Mouse (Mus musculus): Measurements from ENCODE around the gene Tuba1a. TPM values are rescaled to one million over a fixed set of nuclear protein-coding genes. Genes with fewer than 3 reads are reported as not detected.

The Tuba1a gene
- polyA plus RNA-seq (2016; fragmentation: Nextera tagmentation; extraction: Ambion mirVana), result 9,547 and 9,692 TPM in 2 replicates

- peak; percentile 96 for ATAC-seq (ENCODE audit: low FRiP score)
- peaks cover 8% of the 10 kb centered on the region for H3K4me1 ChIP-seq
- WGBS, result 2% methylated on average over 28 of the region's 28 CpGs
- H3K4me2 ChIP-seq (replicated peaks), result peak within 1 kb of the TSS; percentile 67
- no peaks in the 10 kb centered on the region for H3K27me3 ChIP-seq
- no peaks in the 10 kb centered on the region for H3K9me3 ChIP-seq (replicated peaks)
- H3K9ac ChIP-seq, result peak within 1 kb of the TSS; percentile 100
- peak within 1 kb of the TSS; percentile 90 for H3K4me3 ChIP-seq
- H3K27ac ChIP-seq, result peak within 1 kb of the TSS; percentile 100
- peaks cover 10% of the 10 kb centered on the region for H3K36me3 ChIP-seq
Observed at GRCm38 (mm10) chr15:98953401-98954356, at the start of gene Tuba1a, which contains the start of gene Gm49450. TSS of gene Tuba1a (minus strand) at chr15:98953703. TSS of gene Gm49450 (minus strand) at chr15:98953551.

GRCm38 (mm10) chr15:99001451-99001931 lies 48.0 kb upstream of the Tuba1a start:
- Histone ChIP-seq H3K27ac (peak overlapping the region; percentile 48; the same call in 1 of the 2 replicates), H3K36me3 (no peaks in the 10 kb centered on the region), H3K4me1 (peaks cover 22% of the 10 kb centered on the region), H3K9me3 (replicated peaks) (0 out of 2 replicates have a peak, but pooled peaks cover 5% of the 10 kb centered on the region), H3K4me3 (peak overlapping the region; percentile 6), H3K27me3 (0 out of 2 replicates have a peak, but pooled peaks cover 5% of the 10 kb centered on the region), H3K9ac (peak overlapping the region; percentile 24; the same call in 1 of the 2 replicates), H3K4me2 (replicated peaks) (peak overlapping the region; percentile 43)
- 9% methylated on average over 17 of the region's 17 CpGs for WGBS
- ATAC-seq (ENCODE audit: low FRiP score), result peak; percentile 41; the same call in 1 of the 2 replicates

GRCm38 (mm10) chr15:99000535-99001283 lies 47.2 kb upstream of the Tuba1a start:
- H3K27me3 ChIP-seq, result 0 out of 2 replicates have a peak, but pooled peaks cover 5% of the 10 kb centered on the region
- ATAC-seq (ENCODE audit: low FRiP score), result no peak
- no peak overlapping the region for H3K9ac ChIP-seq
- H3K27ac ChIP-seq, result peak overlapping the region; percentile 48; the same call in 1 of the 2 replicates
- H3K9me3 ChIP-seq (replicated peaks), result 0 out of 2 replicates have a peak, but pooled peaks cover 5% of the 10 kb centered on the region
- H3K4me1 ChIP-seq, result peaks cover 22% of the 10 kb centered on the region
- H3K4me2 ChIP-seq (replicated peaks), result peak overlapping the region; percentile 43; the same call in 1 of the 2 replicates
- no peak overlapping the region for H3K4me3 ChIP-seq
- no peaks in the 10 kb centered on the region for H3K36me3 ChIP-seq
- WGBS, result 44% methylated on average over 14 of the region's 14 CpGs

GRCm38 (mm10) chr15:98998775-98999157 lies 45.3 kb upstream of the Tuba1a start:
- no peak for ATAC-seq (ENCODE audit: low FRiP score)
- Histone ChIP-seq H3K9ac (no peak overlapping the region), H3K27me3 (0 out of 2 replicates have a peak, but pooled peaks cover 5% of the 10 kb centered on the region), H3K4me1 (peaks cover 28% of the 10 kb centered on the region), H3K9me3 (replicated peaks) (0 out of 2 replicates have a peak, but pooled peaks cover 4% of the 10 kb centered on the region), H3K27ac (no peak overlapping the region), H3K4me2 (replicated peaks) (no peak overlapping the region), H3K36me3 (no peaks in the 10 kb centered on the region), H3K4me3 (no peak overlapping the region)
- 36% methylated on average over 6 of the region's 6 CpGs for WGBS

- H3K27me3 ChIP-seq, result 0 out of 2 replicates have a peak, but pooled peaks cover 5% of the 10 kb centered on the region
- no peaks in the 10 kb centered on the region for H3K9me3 ChIP-seq (replicated peaks)
- H3K36me3 ChIP-seq, result no peaks in the 10 kb centered on the region
- no peak for ATAC-seq (ENCODE audit: low FRiP score)
- no peak overlapping the region for H3K9ac ChIP-seq
- H3K27ac ChIP-seq, result no peak overlapping the region
- no peak overlapping the region for H3K4me3 ChIP-seq
- H3K4me2 ChIP-seq (replicated peaks), result no peak overlapping the region
- H3K4me1 ChIP-seq, result peaks cover 32% of the 10 kb centered on the region
- WGBS, result 49% methylated on average over 13 of the region's 13 CpGs
Observed at GRCm38 (mm10) chr15:98997938-98998774, 44.7 kb upstream of the Tuba1a start.

- Histone ChIP-seq H3K4me2 (replicated peaks) (no peak overlapping the region), H3K4me1 (peaks cover 39% of the 10 kb centered on the region), H3K27me3 (no peaks in the 10 kb centered on the region), H3K27ac (peak overlapping the region; percentile 9; the same call in 1 of the 2 replicates), H3K9ac (no peak overlapping the region), H3K9me3 (replicated peaks) (no peaks in the 10 kb centered on the region), H3K4me3 (no peak overlapping the region), H3K36me3 (no peaks in the 10 kb centered on the region)
- no peak for ATAC-seq (ENCODE audit: low FRiP score)
- WGBS, result 80% methylated on average over 7 of the region's 7 CpGs
Observed at GRCm38 (mm10) chr15:98996840-98997239, 43.3 kb upstream of the Tuba1a start.

GRCm38 (mm10) chr15:98994957-98995520 lies 41.5 kb upstream of the Tuba1a start:
- Histone ChIP-seq H3K27me3 (no peaks in the 10 kb centered on the region), H3K4me3 (no peak overlapping the region), H3K36me3 (no peaks in the 10 kb centered on the region), H3K9ac (no peak overlapping the region), H3K9me3 (replicated peaks) (no peaks in the 10 kb centered on the region), H3K4me2 (replicated peaks) (no peak overlapping the region), H3K27ac (no peak overlapping the region), H3K4me1 (peaks cover 47% of the 10 kb centered on the region)
- 84% methylated on average over 9 of the region's 9 CpGs for WGBS
- ATAC-seq (ENCODE audit: low FRiP score), result no peak

GRCm38 (mm10) chr15:98993865-98994264 lies 40.4 kb upstream of the Tuba1a start:
- Histone ChIP-seq H3K27me3 (no peaks in the 10 kb centered on the region), H3K27ac (peak overlapping the region; percentile 99), H3K9ac (no peak overlapping the region; the same call in 1 of the 2 replicates), H3K4me2 (replicated peaks) (peak overlapping the region; percentile 63), H3K4me1 (peaks cover 59% of the 10 kb centered on the region), H3K4me3 (no peak overlapping the region), H3K36me3 (no peaks in the 10 kb centered on the region), H3K9me3 (replicated peaks) (no peaks in the 10 kb centered on the region)
- WGBS, result 2% methylated on average over 11 of the region's 11 CpGs
- ATAC-seq (ENCODE audit: low FRiP score), result no peak

- WGBS, result 5% methylated on average over 35 of the region's 35 CpGs
- H3K9ac ChIP-seq, result peak overlapping the region; percentile 70
- no peaks in the 10 kb centered on the region for H3K27me3 ChIP-seq
- peak overlapping the region; percentile 36 for H3K4me3 ChIP-seq
- H3K4me2 ChIP-seq (replicated peaks), result peak overlapping the region; percentile 63
- H3K36me3 ChIP-seq, result no peaks in the 10 kb centered on the region
- H3K27ac ChIP-seq, result peak overlapping the region; percentile 99
- peaks cover 63% of the 10 kb centered on the region for H3K4me1 ChIP-seq
- ATAC-seq (ENCODE audit: low FRiP score), result peak; percentile 82
- H3K9me3 ChIP-seq (replicated peaks), result no peaks in the 10 kb centered on the region
Observed at GRCm38 (mm10) chr15:98993093-98993793, 39.7 kb upstream of the Tuba1a start.

GRCm38 (mm10) chr15:98992086-98992912 lies 38.8 kb upstream of the Tuba1a start:
- 23% methylated on average over 17 of the region's 17 CpGs for WGBS
- no peaks in the 10 kb centered on the region for H3K36me3 ChIP-seq
- peak overlapping the region; percentile 63 for H3K4me2 ChIP-seq (replicated peaks)
- no peaks in the 10 kb centered on the region for H3K27me3 ChIP-seq
- ATAC-seq (ENCODE audit: low FRiP score), result peak; percentile 70
- H3K4me1 ChIP-seq, result peaks cover 67% of the 10 kb centered on the region
- H3K9ac ChIP-seq, result peak overlapping the region; percentile 70
- peak overlapping the region; percentile 36 for H3K4me3 ChIP-seq
- no peaks in the 10 kb centered on the region for H3K9me3 ChIP-seq (replicated peaks)
- peak overlapping the region; percentile 99 for H3K27ac ChIP-seq
